Mouse (Mus musculus): ENCODE results near the gene Mapk8. TPM values are rescaled to one million over a fixed set of nuclear protein-coding genes. Genes with fewer than 3 reads are reported as not detected.

The Mapk8 gene
- polyA plus RNA-seq, 1 experiment from 2014 or later: 13.1 TPM

DNA sequence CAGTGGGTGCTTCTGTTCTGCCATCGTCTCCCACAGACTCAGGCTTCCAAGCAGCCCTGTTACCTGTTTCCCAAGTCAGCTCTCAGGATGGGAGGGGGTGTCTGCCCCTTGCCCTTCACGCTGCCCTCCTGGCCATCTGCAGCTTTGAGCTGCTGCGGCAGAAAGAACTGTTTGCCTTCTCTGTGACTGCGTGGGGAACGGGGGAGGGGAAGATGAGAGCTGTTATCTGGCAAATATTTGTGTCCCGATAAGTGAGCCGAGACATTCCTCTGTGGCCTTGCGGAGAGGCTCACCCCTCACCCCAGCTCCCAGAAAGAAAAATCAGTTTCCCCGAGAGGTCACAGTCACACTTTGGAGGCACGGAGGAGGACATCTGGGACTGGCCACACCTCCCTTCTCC, 84.2 kb downstream of the Mapk8 start:
- 33% methylated on average over 10 of the region's 10 CpGs for WGBS
- Histone ChIP-seq H3K4me2 (ENCODE audit: low read depth, low read length) (no peak overlapping the region), H3K27me3 (replicated peaks; ENCODE audit: control insufficient read depth, insufficient read depth, low read length) (no peaks in the 10 kb centered on the region), H3K9ac (ENCODE audit: low read depth, low read length) (no peak overlapping the region), H3K9me3 (ENCODE audit: control insufficient read depth, low read length) (no peaks in the 10 kb centered on the region), H3K27ac (replicated peaks; ENCODE audit: low read depth, low read length) (no peak overlapping the region), H3K4me3 (ENCODE audit: low read depth, low read length) (no peak overlapping the region), H3K36me3 (ENCODE audit: control insufficient read depth, insufficient read depth, low read length) (no peaks in the 10 kb centered on the region), H3K4me1 (ENCODE audit: control insufficient read depth, insufficient read depth, low read length) (no peaks in the 10 kb centered on the region)
- DNase-seq (ENCODE audit: low spot score): no peak
- no peak for ATAC-seq (ENCODE audit: low read depth)

DNA sequence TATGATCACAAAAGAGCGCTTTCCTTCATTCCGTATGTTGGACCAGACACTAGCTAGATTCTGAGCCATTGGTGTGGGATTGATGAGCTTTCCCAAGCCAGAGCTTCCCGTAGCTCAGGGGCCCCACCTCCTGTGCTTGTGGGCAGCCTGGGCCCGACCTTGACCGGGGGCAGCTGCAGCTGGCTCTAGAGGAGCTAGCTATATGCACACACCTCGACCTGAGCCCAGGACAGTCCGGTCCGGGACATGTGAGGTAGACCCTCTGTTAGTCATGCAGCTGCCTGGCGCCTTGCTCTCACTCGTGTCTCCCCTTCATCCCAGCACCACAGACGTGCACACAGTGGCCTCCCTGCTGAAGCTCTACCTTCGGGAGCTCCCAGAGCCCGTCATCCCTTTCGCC, 84.8 kb downstream of the Mapk8 start:
- H3K36me3 ChIP-seq (ENCODE audit: control insufficient read depth, insufficient read depth, low read length): no peaks in the 10 kb centered on the region
- no peak for DNase-seq (ENCODE audit: low spot score)
- H3K9ac ChIP-seq (ENCODE audit: low read depth, low read length): no peak overlapping the region
- no peaks in the 10 kb centered on the region for H3K27me3 ChIP-seq (replicated peaks; ENCODE audit: control insufficient read depth, insufficient read depth, low read length)
- no peaks in the 10 kb centered on the region for H3K4me1 ChIP-seq (ENCODE audit: control insufficient read depth, insufficient read depth, low read length)
- WGBS: 56% methylated on average over 14 of the region's 14 CpGs
- H3K27ac ChIP-seq (replicated peaks; ENCODE audit: low read depth, low read length): no peak overlapping the region
- H3K4me2 ChIP-seq (ENCODE audit: low read depth, low read length): no peak overlapping the region
- no peak for ATAC-seq (ENCODE audit: low read depth)
- H3K4me3 ChIP-seq (ENCODE audit: low read depth, low read length): no peak overlapping the region
- no peaks in the 10 kb centered on the region for H3K9me3 ChIP-seq (ENCODE audit: control insufficient read depth, low read length)

DNA sequence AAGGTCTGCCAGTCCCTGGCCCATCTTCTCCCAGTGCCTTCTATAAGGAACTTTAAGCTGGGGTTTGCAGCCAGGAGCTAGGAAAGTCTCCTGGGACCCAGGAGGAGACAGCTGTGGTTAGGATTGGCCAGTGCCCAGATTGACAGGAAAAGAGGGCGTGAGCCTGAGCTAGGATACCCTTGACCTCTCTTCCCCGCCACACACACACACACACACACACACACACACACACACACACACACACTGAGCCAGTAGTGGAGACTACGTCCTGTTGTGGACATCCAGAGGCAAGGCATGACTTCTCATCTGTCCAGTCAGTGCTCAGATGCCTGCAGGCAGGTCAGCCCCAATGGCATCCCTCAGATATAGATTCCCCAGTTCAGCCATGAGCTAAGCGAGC, 85.4 kb downstream of the Mapk8 start:
- Histone ChIP-seq H3K27ac (replicated peaks; ENCODE audit: low read depth, low read length) (no peak overlapping the region), H3K27me3 (replicated peaks; ENCODE audit: control insufficient read depth, insufficient read depth, low read length) (no peaks in the 10 kb centered on the region), H3K4me1 (ENCODE audit: control insufficient read depth, insufficient read depth, low read length) (no peaks in the 10 kb centered on the region), H3K4me3 (ENCODE audit: low read depth, low read length) (no peak overlapping the region), H3K36me3 (ENCODE audit: control insufficient read depth, insufficient read depth, low read length) (no peaks in the 10 kb centered on the region), H3K9me3 (ENCODE audit: control insufficient read depth, low read length) (no peaks in the 10 kb centered on the region), H3K9ac (ENCODE audit: low read depth, low read length) (no peak overlapping the region), H3K4me2 (ENCODE audit: low read depth, low read length) (no peak overlapping the region)
- 32% methylated on average over 4 of the region's 4 CpGs for WGBS
- ATAC-seq (ENCODE audit: low read depth) (no peak), DNase-seq (ENCODE audit: low spot score) (no peak)

- 91% methylated on average over 8 of the region's 8 CpGs for WGBS
- H3K27ac ChIP-seq (replicated peaks; ENCODE audit: low read depth, low read length): no peak overlapping the region
- H3K4me3 ChIP-seq (ENCODE audit: low read depth, low read length): no peak overlapping the region
- ATAC-seq (ENCODE audit: low read depth) (no peak), DNase-seq (ENCODE audit: low spot score) (no peak)
- no peaks in the 10 kb centered on the region for H3K27me3 ChIP-seq (replicated peaks; ENCODE audit: control insufficient read depth, insufficient read depth, low read length)
- H3K9ac ChIP-seq (ENCODE audit: low read depth, low read length): no peak overlapping the region
- no peaks in the 10 kb centered on the region for H3K9me3 ChIP-seq (ENCODE audit: control insufficient read depth, low read length)
- no peaks in the 10 kb centered on the region for H3K4me1 ChIP-seq (ENCODE audit: control insufficient read depth, insufficient read depth, low read length)
- H3K36me3 ChIP-seq (ENCODE audit: control insufficient read depth, insufficient read depth, low read length): no peaks in the 10 kb centered on the region
- H3K4me2 ChIP-seq (ENCODE audit: low read depth, low read length): no peak overlapping the region
These were observed 88.1 kb downstream of the Mapk8 start for GRCm38 (mm10) chr14:33358891-33359290.

GRCm38 (mm10) chr14:33357600-33358368, 89.2 kb downstream of the Mapk8 start:
- Histone ChIP-seq H3K4me1 (ENCODE audit: control insufficient read depth, insufficient read depth, low read length) (no peaks in the 10 kb centered on the region), H3K9me3 (ENCODE audit: control insufficient read depth, low read length) (no peaks in the 10 kb centered on the region), H3K27me3 (replicated peaks; ENCODE audit: control insufficient read depth, insufficient read depth, low read length) (peaks cover under 1% of the 10 kb centered on the region; the same call in 1 of the 2 replicates), H3K9ac (ENCODE audit: low read depth, low read length) (no peak overlapping the region), H3K27ac (replicated peaks; ENCODE audit: low read depth, low read length) (no peak overlapping the region), H3K36me3 (ENCODE audit: control insufficient read depth, insufficient read depth, low read length) (no peaks in the 10 kb centered on the region), H3K4me2 (ENCODE audit: low read depth, low read length) (no peak overlapping the region), H3K4me3 (ENCODE audit: low read depth, low read length) (no peak overlapping the region)
- DNase-seq (ENCODE audit: low spot score) (no peak), ATAC-seq (ENCODE audit: low read depth) (no peak)
- WGBS: 70% methylated on average over 12 of the region's 12 CpGs

- Histone ChIP-seq H3K4me2 (ENCODE audit: low read depth, low read length) (no peak overlapping the region), H3K27me3 (replicated peaks; ENCODE audit: control insufficient read depth, insufficient read depth, low read length) (peaks cover 26% of the 10 kb centered on the region), H3K9ac (ENCODE audit: low read depth, low read length) (no peak overlapping the region), H3K36me3 (ENCODE audit: control insufficient read depth, insufficient read depth, low read length) (no peaks in the 10 kb centered on the region), H3K4me3 (ENCODE audit: low read depth, low read length) (no peak overlapping the region), H3K9me3 (ENCODE audit: control insufficient read depth, low read length) (no peaks in the 10 kb centered on the region), H3K27ac (replicated peaks; ENCODE audit: low read depth, low read length) (no peak overlapping the region), H3K4me1 (ENCODE audit: control insufficient read depth, insufficient read depth, low read length) (no peaks in the 10 kb centered on the region)
- ATAC-seq (ENCODE audit: low read depth): no peak
- no peak for DNase-seq (ENCODE audit: low spot score)
- WGBS: 88% methylated on average over 5 of the region's 5 CpGs
These were observed 91.7 kb downstream of the Mapk8 start for GRCm38 (mm10) chr14:33355276-33355675.

DNA sequence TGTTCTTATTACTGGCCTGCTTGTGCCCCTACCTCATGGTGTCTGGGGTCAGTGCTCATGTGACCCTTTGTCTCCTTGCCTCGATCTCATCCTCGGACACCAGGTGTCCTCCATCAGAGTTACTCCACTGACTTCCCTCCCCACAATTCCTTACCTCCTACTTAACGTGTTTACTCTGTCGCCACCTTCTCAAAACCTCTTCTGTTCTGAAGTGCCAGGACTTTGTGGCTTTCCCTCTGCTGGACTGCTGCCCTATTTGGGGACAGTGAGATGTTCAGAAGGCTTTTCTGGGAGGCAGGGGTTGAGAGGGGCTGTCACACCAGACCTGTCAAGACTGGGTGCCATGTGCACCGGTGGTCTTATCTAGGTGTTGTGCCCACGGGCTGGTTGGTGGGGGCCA, 94.1 kb downstream of the Mapk8 start:
- Histone ChIP-seq H3K4me3 (ENCODE audit: low read depth, low read length) (no peak overlapping the region), H3K4me1 (ENCODE audit: control insufficient read depth, insufficient read depth, low read length) (no peaks in the 10 kb centered on the region), H3K36me3 (ENCODE audit: control insufficient read depth, insufficient read depth, low read length) (no peaks in the 10 kb centered on the region), H3K27ac (replicated peaks; ENCODE audit: low read depth, low read length) (no peak overlapping the region), H3K27me3 (replicated peaks; ENCODE audit: control insufficient read depth, insufficient read depth, low read length) (peaks cover 36% of the 10 kb centered on the region), H3K4me2 (ENCODE audit: low read depth, low read length) (no peak overlapping the region), H3K9ac (ENCODE audit: low read depth, low read length) (no peak overlapping the region), H3K9me3 (ENCODE audit: control insufficient read depth, low read length) (no peaks in the 10 kb centered on the region)
- WGBS: 74% methylated on average over 6 of the region's 6 CpGs
- DNase-seq (ENCODE audit: low spot score): no peak
- no peak for ATAC-seq (ENCODE audit: low read depth)

GRCm38 (mm10) chr14:33351984-33352722, 94.8 kb downstream of the Mapk8 start:
- no peaks in the 10 kb centered on the region for H3K9me3 ChIP-seq (ENCODE audit: control insufficient read depth, low read length)
- DNase-seq (ENCODE audit: low spot score) (no peak), ATAC-seq (ENCODE audit: low read depth) (no peak)
- H3K36me3 ChIP-seq (ENCODE audit: control insufficient read depth, insufficient read depth, low read length): no peaks in the 10 kb centered on the region
- no peaks in the 10 kb centered on the region for H3K4me1 ChIP-seq (ENCODE audit: control insufficient read depth, insufficient read depth, low read length)
- H3K4me2 ChIP-seq (ENCODE audit: low read depth, low read length): no peak overlapping the region
- no peak overlapping the region for H3K4me3 ChIP-seq (ENCODE audit: low read depth, low read length)
- H3K27me3 ChIP-seq (replicated peaks; ENCODE audit: control insufficient read depth, insufficient read depth, low read length): peaks cover 36% of the 10 kb centered on the region
- no peak overlapping the region for H3K27ac ChIP-seq (replicated peaks; ENCODE audit: low read depth, low read length)
- 64% methylated on average over 6 of the region's 6 CpGs for WGBS
- H3K9ac ChIP-seq (ENCODE audit: low read depth, low read length): no peak overlapping the region
